Mouse (Mus musculus) lung, adult 18-20 months (tissue): ENCODE measurements around the gene Eprs.
"Not testable (repeated sequence)": the region's sequence is repeated elsewhere in the genome, so short reads cannot be mapped to it uniquely, and the experiment has no call there.

Source experiments
- DNase-seq, 2 experiments: peaks; one replicate each; pipeline ENCODE4 v3.0.0; 2022; ENCODE audit warnings: mixed read lengths in 2 of 2

The Eprs gene

DNA sequence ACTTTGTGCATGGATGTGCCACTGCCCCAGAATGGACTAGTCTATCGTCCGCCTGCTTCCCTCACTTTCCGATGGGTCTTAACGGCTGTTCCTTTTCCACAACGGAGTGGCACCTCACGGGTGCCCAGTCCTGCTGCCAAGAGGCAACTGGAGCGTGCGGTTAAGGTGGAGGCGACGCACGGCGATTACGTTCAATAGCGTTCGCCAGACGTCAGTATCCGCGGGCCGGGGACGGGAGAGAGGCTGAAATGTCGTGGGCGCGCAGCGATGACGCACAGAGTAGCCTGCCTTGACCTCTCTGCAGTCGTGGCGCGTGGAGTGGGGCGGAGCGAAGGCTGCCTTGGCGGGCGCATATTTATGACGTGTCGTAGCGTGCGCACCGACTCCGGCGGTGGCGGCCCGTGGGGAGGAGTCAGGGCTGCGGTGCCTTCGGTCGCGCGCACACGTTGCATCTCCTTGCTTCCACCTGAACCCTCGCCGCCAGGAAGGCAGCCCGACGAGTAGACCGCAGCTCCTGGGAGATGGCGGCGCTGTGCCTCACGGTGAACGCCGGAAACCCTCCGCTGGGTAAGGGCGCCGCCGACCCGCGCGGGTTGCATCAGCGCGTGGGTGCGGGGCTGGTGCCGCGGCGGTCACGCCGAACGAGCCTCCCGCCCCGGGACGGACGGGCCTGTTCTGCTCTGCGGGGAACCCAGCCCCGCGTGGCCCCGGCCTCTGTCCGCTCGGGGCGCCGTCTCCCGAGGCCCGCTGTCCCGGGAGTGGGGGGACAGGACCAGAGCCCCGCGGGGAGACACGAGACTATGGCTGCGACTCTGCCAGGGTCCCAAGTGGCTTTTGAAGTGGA lies at the start of gene Eprs:
Gene Eprs, plus strand, starts transcription at position 368 of the 844 bp plus-strand sequence.
- peak; percentile 99 for DNase-seq

DNA sequence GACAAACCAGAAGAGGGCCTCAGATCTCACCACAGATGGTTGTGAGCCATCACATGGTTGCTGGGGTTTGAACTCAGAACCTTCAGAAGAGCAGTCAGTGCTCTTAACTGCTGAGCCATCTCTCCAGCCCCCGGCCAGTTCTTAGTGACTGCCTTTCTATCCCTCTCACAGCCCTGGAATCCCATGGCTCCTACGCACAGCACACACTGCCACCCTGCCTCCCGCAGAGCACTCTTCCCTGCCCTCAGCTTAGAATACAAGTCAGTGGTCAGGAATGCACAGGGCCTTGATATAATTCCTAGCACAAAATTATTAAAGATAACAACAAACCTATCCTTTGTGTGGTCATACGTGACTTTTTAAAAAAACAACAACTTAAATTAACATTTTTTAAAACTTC lies 48.3 kb upstream of the Eprs start:
- no peak for DNase-seq

DNA sequence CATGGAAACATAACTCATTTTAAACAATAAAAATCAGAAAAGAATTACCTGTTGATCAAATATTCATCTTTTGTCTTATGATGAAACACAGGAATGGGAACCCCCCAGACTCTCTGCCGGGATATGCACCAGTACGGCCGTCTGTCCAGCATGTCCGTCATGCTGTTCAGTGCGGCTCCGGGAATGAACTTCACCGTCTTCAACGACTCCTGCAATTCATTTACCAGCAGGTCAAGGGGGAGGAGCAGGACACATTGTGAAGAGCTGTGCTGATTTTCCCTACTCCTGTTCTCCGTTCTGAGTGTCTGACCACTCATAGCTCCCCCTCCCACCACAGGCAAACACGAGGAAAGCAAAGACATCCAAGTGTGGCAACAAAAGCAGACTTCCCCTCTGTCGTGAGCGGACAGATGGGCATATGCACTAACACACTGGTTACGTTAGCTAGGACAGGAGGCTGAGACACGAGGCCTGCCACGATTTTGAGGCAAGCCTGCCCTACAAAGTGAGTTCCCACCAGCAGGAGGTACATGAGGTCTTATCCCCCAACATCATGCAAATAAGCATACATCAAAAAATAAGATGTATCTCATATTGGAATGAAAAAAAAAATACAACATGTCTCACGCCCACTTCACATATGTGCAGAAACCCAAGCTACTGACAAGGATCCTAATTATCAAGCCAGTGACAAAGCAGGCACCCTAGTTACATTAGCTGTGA lies 46.8 kb upstream of the Eprs start:
- DNase-seq: no peak

DNA sequence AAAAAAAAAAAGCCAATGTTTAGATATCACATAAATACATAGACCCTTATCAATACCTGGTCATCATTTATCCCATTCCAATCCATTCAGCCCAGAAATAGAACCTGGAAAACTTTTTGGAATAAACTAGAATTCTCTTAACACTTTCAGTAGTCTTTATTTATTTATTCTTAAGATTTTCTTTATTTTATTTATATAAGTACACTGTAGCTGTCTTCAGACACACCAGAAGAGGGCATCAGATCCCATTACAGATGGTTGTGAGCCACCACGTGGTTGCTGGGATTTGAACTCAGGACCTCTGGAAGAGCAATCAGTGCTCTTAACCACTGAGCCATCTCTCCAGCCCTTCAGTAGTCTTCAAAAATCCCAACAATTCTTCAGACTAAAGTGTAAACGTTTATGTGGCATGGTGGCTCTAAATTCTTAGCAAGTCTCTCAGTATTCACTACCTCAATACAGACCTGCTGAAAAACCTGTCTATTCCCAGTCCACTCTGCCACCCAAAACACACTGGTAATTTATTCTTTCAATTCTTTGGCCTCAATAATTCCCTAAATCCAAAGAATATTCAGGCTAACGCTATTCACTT lies 35.0 kb upstream of the Eprs start:
- not testable (repeated sequence) for DNase-seq

DNA sequence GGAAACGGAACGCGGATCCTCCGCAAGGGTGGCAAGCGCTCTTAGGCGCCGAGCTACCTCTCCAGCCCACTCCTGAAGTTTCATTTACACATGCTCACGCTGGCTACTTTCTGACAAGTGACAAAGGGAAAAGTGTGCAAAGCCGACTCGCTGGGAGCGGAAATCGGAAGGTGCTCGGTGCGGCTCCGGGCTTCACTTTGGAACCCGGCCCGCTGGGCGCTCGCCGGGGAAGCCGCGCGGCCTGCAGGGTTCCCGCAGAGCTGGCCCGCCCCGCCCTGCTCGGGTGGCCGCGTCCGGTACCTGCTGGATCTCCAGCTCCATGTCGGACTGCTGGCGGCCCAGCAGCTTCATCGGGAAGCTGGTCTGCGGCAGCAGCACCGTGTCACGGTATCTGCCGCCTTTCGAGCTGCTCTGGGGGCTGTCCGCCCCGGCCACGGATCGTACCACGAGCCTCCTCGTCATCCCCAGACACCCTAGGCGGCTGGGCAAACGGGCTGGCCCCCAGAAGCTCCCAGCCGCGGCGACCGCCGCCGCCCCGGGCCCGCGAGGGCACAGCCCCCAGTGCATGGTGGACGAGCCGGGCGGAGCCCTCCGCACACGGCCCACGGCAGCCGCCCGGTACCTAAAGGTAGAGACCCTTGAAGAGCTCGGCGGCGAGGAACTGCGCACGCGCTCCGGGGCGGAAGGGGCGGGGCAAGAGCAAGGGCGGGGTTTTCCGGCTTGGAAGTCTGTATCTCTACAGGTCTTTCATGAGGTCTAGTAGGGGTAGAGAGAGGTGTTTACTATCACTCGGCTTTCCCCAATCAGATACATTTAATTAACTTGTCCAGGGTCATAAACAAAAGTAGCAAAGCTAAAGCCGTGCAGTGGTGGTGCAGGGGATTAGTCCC lies 33.9 kb upstream of the Eprs start, which contains the start of gene Iars2:
Gene Iars2, minus strand, starts transcription at position 676 of the 890 bp plus-strand sequence.
- DNase-seq: peak; percentile 90 to 92

DNA sequence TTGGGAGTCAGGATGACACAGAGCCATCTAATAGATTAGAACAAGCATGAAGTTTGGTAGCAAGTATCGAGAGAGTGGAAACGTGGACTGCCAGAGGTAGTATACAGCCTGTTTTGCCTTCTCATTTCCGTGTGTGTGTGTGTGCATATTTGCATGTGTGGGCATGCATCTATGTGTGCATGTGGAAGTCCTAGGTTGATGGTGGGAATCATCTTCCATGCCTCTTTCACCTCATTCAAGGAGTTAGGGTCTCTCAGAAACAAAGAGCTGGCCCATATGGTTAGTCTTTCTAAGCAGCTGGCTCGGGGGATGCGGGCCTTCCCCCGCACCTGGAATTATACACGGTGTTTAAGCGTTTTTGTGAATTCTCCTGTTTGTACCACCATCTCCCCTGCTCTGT lies 33.0 kb upstream of the Eprs start:
- DNase-seq: no peak

DNA sequence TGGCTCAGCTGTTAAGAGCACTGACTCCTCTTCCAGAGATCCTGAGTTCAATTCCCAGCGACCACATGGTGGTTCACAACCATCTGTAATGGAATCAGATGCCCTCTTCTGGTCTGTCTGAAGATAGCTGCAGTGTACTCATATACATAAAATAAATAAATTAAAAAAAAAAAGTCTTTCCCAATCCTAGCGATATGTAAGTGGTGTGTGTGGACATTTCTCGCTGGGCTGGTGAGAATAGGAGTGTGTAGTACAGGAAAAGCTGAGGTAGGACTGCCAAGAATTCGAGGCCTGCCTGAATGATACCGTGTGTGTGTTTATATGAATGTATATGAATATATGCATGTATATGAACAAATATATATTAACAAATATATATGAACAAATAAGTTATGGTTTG lies 31.5 kb upstream of the Eprs start:
- DNase-seq: no peak

DNA sequence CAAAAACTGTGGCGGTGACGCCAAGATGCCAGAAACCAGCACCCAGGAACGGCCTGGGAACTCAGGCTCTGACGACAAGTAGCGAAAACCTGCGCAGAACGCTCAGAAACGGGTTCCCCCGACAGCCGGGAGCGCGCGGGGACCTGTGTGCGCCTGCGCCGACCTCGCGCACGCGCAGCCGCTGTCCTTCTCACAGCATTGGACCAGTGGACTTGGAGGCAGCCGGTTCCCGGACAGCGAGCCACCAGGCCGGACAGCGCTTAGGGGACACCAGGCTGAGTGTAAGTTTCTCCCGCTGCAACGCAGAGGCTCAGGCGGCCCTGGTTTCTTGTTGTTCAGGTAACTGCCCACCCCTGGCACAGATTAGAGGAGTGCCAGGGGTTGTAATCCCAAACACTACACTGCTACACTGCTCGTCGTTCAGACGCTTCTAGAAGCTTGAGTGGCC lies 30.8 kb upstream of the Eprs start, which contains the start of gene Bpnt1:
Gene Bpnt1, plus strand, starts transcription at position 167 of the 448 bp plus-strand sequence.
- DNase-seq: peak; percentile 90 to 93

DNA sequence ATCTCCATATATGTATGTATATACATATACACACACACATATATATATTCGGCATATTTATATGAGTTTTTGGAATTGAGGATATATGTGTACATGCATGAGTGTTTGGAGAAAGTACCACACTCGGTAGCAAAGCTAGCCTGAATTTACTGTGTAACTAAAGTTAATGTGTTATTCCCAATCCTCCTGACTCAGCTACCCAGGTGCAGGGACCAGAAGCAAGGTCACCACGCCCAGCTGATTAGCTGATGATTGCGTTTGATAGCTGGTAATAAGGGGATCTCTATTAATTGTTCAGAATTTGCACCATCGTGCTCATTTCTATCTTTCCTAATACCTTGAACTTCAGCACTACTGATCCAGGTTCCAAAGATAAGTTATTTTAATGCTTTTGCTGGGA lies 29.2 kb upstream of the Eprs start:
- no peak for DNase-seq

DNA sequence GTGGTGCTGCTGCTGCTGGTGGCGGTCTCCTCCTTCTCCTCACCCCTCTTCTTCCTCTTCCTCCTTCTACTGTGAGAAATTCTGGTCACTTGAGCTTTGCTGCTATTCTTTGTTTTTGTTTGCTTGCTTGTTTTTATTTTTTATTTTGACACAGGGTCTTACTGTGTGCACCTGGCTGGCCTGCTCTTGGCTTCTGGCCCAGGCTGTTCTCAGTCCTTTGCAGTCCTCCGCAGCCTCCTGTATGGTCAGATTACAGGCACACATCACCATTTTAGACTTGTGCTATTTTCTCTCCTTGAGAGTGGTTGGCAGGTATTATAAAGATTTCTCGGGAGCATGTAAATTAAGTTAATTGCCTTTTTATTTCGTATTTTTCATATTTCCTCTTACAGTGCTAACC lies 28.7 kb upstream of the Eprs start:
- no peak for DNase-seq

DNA sequence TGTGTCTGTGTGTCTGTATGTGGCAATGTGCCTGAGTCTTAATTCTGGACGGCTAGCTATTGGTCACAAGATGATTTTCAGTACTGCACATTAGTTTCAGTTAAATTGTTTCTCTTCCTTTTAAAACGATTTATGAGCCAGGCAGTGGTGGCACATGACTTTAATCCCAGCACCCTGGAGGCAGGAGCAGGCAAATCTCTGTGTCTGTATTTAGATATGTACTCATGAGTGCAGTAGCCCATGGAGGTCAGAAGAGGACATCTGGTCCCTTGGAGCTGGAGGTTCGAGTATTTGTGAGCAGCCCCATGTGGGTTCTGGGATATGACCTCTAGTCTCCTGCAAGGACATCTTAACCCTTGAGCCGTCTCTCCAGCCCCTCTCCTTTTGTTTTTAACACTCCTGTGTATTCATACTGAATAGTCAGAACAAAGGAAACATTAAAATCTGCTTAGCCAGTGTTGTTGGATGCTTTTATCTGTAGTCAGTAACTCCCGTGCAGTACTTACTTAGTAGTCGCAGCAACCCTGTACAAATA lies 27.5 kb upstream of the Eprs start:
- no peak for DNase-seq

DNA sequence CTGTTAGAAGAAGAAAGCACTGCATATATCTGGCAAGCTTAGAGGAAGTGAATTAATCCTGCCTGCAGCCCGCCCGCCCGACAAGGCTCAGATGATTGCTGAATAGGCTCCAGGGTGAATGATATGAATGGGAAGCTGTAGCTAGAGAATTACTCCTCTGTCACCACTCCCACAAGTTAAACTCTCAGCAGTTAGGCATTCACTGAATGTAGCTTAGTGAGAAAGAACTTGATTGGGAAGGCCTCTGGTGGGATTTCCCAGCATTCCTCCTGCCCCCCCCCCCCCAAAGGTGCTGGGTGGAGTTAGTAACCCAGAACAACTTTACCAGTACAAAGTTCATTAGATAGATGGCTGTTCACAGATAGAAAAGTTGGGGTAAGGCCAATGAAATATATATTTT lies 26.3 kb upstream of the Eprs start:
- DNase-seq: no peak

DNA sequence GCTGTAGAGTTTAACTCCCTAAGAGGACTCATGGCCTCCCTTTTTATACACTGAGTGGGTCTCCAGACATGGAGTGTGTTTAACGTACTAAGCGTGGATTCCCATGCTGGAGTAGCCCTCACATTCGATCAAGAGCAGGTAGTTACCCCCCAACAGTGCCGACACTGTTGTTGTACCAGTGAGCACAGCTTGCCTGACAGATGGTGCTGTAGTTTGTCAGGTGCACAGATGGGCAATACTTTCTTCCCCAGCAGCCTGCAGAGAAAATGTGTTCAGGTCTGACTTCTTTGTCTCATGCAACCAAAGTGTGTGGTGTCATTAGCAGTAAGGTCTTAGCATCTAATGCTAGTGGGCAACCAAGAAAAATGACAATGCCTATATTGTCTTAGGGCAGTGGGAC lies 20.4 kb upstream of the Eprs start:
- DNase-seq: no peak

DNA sequence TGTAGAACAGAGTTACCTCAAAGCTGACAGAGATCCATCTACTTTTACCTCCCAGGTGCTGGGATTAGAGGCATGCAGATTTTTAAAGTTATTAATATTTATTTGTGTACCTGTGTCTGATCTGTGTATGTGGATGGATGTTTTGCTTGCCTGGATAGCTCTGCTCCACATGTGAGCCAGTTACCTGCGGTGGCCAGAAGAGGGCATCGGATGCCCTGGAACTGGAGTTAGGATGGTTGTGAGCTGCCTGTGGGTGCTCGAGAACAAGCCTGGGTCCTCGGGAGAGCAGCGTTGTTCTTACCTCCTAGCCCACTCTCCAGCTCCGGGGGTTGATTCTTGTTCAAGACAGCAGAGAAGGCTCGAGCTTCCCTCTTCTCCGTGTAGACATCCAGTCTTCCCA lies 19.4 kb upstream of the Eprs start:
- DNase-seq: no peak

DNA sequence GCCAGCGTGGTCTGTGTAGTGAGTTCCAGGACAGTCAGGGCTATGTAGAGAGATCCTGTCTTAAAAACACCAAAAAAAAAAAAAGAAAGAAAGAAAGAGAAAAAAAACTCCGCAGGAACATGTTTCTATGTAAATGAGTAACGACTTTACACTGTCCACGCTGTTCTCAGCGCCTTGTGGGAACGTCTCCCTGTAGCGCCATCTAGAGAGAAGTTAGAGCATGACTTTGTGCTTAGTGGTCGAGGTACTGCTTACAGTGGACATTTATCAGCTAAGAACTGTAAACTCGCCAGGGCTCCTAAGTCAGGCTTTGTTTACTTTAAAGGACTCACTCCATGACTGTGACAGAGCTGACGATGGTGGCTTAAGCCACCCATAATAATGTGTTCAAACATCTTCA lies 16.7 kb upstream of the Eprs start:
- DNase-seq: no peak

DNA sequence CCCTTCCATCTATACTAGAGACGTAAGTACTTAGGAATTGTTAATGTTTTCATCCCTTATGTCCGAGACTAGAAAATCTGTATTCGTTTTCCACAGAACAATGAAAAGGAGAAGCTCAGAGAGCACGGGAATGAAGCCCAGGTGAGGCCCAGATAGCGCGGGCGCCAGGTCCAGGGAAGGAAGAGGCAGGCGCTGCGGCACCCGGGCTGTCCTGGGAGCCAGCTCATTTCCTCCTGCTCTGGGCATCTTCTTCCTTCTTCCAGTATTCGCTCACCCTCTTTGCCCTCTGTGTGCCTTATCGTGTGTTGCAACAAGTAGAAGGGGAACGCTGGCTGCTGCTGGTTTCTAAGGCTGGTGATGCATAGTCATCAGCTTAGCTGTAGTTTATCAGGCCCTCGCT lies 13.1 kb upstream of the Eprs start:
- DNase-seq: no peak

DNA sequence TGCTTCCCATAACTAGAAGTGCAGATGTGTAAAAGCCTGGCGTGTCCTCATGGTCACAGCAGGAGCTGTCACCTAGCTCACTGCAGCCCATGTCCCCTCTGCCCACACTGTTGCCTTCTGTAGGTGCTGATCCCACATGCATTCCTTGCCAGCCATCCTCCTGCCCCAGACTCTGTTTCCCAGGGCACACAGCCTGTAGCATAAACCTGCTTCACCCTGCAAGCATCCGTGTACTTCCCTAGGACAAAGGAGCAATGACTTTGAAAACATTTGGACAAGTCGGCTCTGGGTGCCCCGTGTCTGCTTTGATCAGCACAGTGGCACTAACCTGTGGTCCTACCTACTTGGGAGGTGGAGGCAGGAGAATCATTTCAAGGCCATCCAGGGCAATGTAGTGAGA lies 12.2 kb upstream of the Eprs start:
- no peak for DNase-seq

DNA sequence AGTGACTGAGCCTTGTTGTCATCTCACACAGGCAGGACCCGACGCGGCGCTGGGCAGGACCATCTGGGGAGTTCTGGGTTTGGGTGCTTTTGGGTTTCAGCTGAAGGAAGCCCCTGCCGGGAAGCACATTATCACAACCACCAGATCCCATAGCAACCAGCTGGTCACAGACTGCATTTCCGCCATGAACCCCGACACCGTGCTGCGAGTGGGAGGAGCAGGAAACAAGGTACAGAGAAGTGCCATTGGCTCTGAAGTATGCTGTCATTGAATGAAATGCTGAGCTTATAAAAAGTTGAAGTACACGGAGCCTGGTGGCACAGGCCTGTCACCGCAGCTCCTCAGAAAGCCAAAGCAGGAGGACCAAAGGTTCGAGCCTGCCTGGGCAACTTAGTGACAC lies 10.7 kb upstream of the Eprs start:
- DNase-seq: no peak

DNA sequence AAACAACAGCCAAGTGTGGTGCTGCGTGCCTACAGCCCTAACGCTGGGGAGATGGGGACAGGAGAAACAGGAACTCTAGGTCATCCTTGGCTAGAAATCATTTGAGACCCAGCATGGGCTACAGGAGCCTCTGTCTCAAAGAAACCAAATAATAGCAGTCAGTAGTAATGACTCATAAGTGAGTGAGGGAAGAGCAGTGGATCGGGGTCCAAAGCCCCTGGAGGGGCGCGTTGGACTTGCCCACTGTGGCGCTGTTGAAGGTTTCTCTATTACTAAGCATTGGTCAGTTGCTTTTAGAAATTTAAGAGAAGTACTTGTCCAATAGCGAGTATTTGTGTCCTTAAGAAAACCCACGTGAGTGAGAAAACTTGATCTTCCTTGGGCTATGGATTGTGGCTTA lies 9.5 kb upstream of the Eprs start:
- DNase-seq: no peak

DNA sequence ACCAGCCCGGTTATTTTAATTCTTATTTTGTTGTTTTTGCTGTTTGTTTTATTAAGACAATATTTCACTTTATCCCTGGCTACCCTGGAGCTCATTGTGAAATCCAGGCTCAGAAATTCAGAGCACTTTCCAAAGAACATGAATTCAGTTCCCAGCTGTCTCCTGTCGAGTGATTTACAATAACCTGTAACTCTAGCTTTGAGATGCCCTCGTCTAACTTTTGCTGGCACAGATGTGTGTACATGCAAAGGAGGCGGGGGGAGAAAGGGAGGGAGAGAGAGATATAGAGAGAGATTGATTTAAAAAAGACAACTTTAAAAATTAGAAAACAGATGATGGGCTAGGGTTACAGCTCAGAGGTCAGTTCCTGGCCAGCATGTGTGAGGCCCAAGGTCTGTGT lies 8.1 kb upstream of the Eprs start:
- DNase-seq: no peak

DNA sequence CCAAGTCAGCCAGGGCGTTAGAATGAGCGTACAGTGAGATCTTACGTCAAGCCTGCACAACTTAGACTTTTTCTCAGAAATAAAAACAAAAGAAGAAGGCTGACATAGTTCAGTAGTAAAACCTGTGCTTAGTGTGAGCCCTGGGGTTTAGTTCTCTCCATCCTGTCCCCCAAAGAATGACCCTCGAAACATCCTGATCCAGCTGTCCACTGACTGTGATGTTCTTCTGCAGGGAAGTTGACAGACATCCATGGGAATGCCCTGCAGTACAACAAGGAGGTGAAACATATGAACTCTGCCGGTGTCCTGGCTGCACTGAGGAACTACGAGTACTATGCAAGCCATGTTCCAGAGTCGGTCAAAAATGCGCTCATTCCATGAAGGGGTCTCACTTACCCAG lies 6.6 kb upstream of the Eprs start:
- DNase-seq: no peak

DNA sequence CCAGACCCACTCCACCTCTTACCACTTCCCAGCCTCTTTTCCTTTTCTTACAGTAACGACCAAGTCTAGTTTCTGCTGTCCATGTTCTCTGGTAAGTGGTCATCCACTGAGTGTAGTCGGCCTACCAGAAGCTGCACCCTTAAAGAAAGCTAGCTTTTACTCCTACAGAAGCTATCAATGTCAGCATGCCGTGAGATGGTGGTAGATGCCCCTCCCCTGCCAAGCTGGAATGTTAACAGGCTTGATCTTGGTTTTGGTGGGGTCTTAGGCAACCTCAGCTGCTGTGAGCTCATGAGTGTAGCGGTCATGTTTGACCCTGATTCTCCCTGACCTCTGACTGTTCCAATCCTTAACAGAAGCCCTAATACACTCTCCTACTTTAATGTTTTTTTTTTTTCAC lies 4.6 kb upstream of the Eprs start:
- DNase-seq: no peak
